Comparison of ENCODE assay signal across 12 mouse cellular contexts in the genomic region with DNA sequence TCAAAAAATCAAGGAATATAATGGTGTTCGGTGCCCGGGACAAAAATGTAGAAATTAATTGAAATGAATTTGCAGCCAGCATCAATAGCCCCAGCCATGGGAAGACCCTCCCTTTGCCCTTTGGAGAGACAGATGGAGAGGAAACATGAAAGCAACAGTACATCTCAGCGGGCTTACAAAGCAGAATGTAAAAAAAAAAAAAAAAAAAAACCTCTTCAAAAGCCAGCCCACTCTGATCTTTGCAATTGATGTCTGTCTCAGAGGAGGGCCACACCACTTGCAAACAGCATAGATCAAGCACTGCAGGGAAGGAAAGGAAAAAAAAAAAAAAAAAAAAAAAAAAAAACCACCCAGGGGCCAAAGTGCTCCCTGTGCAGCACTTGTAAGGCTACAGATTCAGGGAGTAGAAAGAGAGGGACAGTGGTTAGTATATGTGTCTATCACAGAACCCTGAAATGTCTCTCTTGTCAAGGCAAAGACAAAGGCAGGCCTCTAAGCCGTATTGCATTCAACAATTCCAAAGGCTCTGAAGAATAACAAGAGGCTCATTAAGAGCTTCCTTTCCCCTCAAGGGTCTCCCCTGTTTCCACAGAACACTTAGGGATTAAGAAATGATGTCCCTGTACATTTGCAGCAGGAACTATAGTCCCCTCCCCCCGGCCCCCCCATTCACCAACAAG. TPM values are rescaled to one million over a fixed set of nuclear protein-coding genes. Genes with fewer than 3 reads are reported as not detected.
DNase-seq lines count a peak whose midpoint lies in the region; ATAC-seq and TF ChIP-seq lines count a peak whose summit lies in the region.
"Had no signal": no experiment of that assay in that cellular context is flagged by ENCODE, and none has a peak within 500 bp of the region (broad histone marks: within the 10 kb centered on the region; RNA-seq: fewer than 3 reads in every experiment).

No protein-coding gene starts in this region.

- no peak overlapping the region for H3K4me2 ChIP-seq in embryonic facial prominence, embryonic 12.5 days (replicated peaks)
- 0 out of 2 replicates have a peak overlapping the region, but pooled peaks have one; percentile 31 for H3K4me2 ChIP-seq in limb, embryonic 12.5 days
- no peak overlapping the region for H3K4me2 ChIP-seq in stomach, embryonic 14.5 days (replicated peaks; ENCODE audit: low read depth, low read length)

- DNase-seq in layer of hippocampus, adult 2 months (ENCODE audit: low spot score in 2 of 2), result no peak
- DNase-seq in layer of hippocampus, adult 18-20 months (ENCODE audit: low spot score in 2 of 2), result no peak
- no peak for DNase-seq in thymus, postnatal 36 days
- no peak for DNase-seq in urinary bladder, postnatal 10 days (ENCODE audit: low spot score)
- no peak for DNase-seq in gastrocnemius, adult 2 months
- DNase-seq: cerebellum, adult 11-12 months; heart, adult 18-20 months; thymus, postnatal 4 days had no signal

- no peak overlapping the region for H3K9ac ChIP-seq in embryonic facial prominence, embryonic 12.5 days
- H3K9ac ChIP-seq in limb, embryonic 12.5 days (replicated peaks), result no peak overlapping the region
- H3K9ac ChIP-seq in stomach, embryonic 14.5 days (replicated peaks; ENCODE audit: low read depth, low read length), result no peak overlapping the region

- H3K36me3 ChIP-seq in embryonic facial prominence, embryonic 12.5 days, result no peaks in the 10 kb centered on the region
- no peaks in the 10 kb centered on the region for H3K36me3 ChIP-seq in limb, embryonic 12.5 days
- peaks cover 3% of the 10 kb centered on the region; the same call in 1 of the 2 replicates for H3K36me3 ChIP-seq in stomach, embryonic 14.5 days (ENCODE audit: control insufficient read depth, insufficient read depth, low read length)

- intact Hi-C loops in gastrocnemius, adult 2 months (cut with DNase I), result no loop called here

- H3K9me3 ChIP-seq in embryonic facial prominence, embryonic 12.5 days, result no peaks in the 10 kb centered on the region
- H3K9me3 ChIP-seq in limb, embryonic 12.5 days, result no peaks in the 10 kb centered on the region
- H3K9me3 ChIP-seq in stomach, embryonic 14.5 days (ENCODE audit: control insufficient read depth, low read depth, low read length), result no peaks in the 10 kb centered on the region

- 39% methylated on average over 5 of the region's 5 CpGs for WGBS in embryonic facial prominence, embryonic 12.5 days
- WGBS in limb, embryonic 12.5 days, result 36% methylated on average over 5 of the region's 5 CpGs
- 44% methylated on average over 5 of the region's 5 CpGs for WGBS in stomach, embryonic 14.5 days

- H3K27ac ChIP-seq in layer of hippocampus, adult 2 months, result peak overlapping the region; percentile 78
- peak overlapping the region; percentile 78 for H3K27ac ChIP-seq in embryonic facial prominence, embryonic 12.5 days
- peak overlapping the region; percentile 78; the same call in 1 of the 2 replicates for H3K27ac ChIP-seq in limb, embryonic 12.5 days
- peak overlapping the region; percentile 87; the same call in 1 of the 2 replicates for H3K27ac ChIP-seq in stomach, embryonic 14.5 days (ENCODE audit: low read length)
- H3K27ac ChIP-seq in gastrocnemius, adult 2 months, result no peak overlapping the region

- H3K4me1 ChIP-seq in embryonic facial prominence, embryonic 12.5 days, result peaks cover 24% of the 10 kb centered on the region
- H3K4me1 ChIP-seq in limb, embryonic 12.5 days (replicated peaks), result peaks cover 27% of the 10 kb centered on the region
- peaks cover 34% of the 10 kb centered on the region for H3K4me1 ChIP-seq in stomach, embryonic 14.5 days (ENCODE audit: control insufficient read depth, insufficient read depth, low read length)

- TF ChIP-seq CTCF in layer of hippocampus, adult 2 months (conservative IDR thresholded peaks at IDR 0.05), result no peak
- TF ChIP-seq CTCF in gastrocnemius, adult 2 months (IDR thresholded peaks at IDR 0.05), result no peak

- H3K4me3 ChIP-seq in layer of hippocampus, adult 2 months, result no peak overlapping the region
- H3K4me3 ChIP-seq in embryonic facial prominence, embryonic 12.5 days, result no peak overlapping the region
- no peak overlapping the region for H3K4me3 ChIP-seq in limb, embryonic 12.5 days (replicated peaks)
- no peak overlapping the region for H3K4me3 ChIP-seq in stomach, embryonic 14.5 days (ENCODE audit: low read depth, low read length)
- no peak overlapping the region for H3K4me3 ChIP-seq in gastrocnemius, adult 2 months

- ATAC-seq in embryonic facial prominence, embryonic 12.5 days (ENCODE audit: insufficient number of reproducible peaks, insufficient read depth, low FRiP score, low TSS enrichment), result no peak
- no peak for ATAC-seq in limb, embryonic 12.5 days (ENCODE audit: insufficient number of reproducible peaks, insufficient read depth, low FRiP score, low TSS enrichment, low read depth)
- no peak for ATAC-seq in stomach, embryonic 14.5 days (ENCODE audit: insufficient number of reproducible peaks, insufficient read depth, low FRiP score, low read depth)
- ATAC-seq: Patski had no signal

- H3K27me3 ChIP-seq in embryonic facial prominence, embryonic 12.5 days, result no peaks in the 10 kb centered on the region
- H3K27me3 ChIP-seq in limb, embryonic 12.5 days, result no peaks in the 10 kb centered on the region
- H3K27me3 ChIP-seq in stomach, embryonic 14.5 days (ENCODE audit: control insufficient read depth, insufficient read depth, low read length), result no peaks in the 10 kb centered on the region
- H3K27me3 ChIP-seq: Patski had no signal

RNA-seq across cellular contexts. Expression of a gene that starts 24.4 kb away (rescaled TPM):
- 10 to 100 TPM; 23.0 to 28.3 TPM for total RNA-seq in layer of hippocampus, adult 2 months (2021)
- total RNA-seq in layer of hippocampus, adult 18-20 months (2021), result 10 to 100 TPM; 24.0 to 24.4 TPM
- 19.2 and 24.2 TPM in 2 replicates for polyA plus RNA-seq in embryonic facial prominence, embryonic 12.5 days (2016; fragmentation: Nextera tagmentation; extraction: Ambion mirVana)
- 12.4 and 14.7 TPM in 2 replicates for polyA plus RNA-seq in limb, embryonic 12.5 days (2016; fragmentation: Nextera tagmentation; extraction: Ambion mirVana)
- polyA plus RNA-seq in stomach, embryonic 14.5 days (2014; fragmentation: Nextera tagmentation; extraction: Ambion mirVana), result 37.3 and 41.2 TPM in 2 replicates
- total RNA-seq in gastrocnemius, adult 2 months (2021), result 10 to 100 TPM; 13.2 to 15.9 TPM

RNA-seq across cellular contexts. Expression of a gene that starts 25.8 kb away (rescaled TPM):
- total RNA-seq in layer of hippocampus, adult 2 months (2021), result 10 to 100 TPM; 23.3 to 26.0 TPM
- 10 to 100 TPM; 23.2 to 26.9 TPM for total RNA-seq in layer of hippocampus, adult 18-20 months (2021)
- polyA plus RNA-seq in embryonic facial prominence, embryonic 12.5 days (2016; fragmentation: Nextera tagmentation; extraction: Ambion mirVana), result 46.5 and 47.9 TPM in 2 replicates
- 43.1 and 45.9 TPM in 2 replicates for polyA plus RNA-seq in limb, embryonic 12.5 days (2016; fragmentation: Nextera tagmentation; extraction: Ambion mirVana)
- 27.7 and 30.9 TPM in 2 replicates for polyA plus RNA-seq in stomach, embryonic 14.5 days (2014; fragmentation: Nextera tagmentation; extraction: Ambion mirVana)
- 10 to 100 TPM; 20.1 to 27.9 TPM for total RNA-seq in gastrocnemius, adult 2 months (2021)

RNA-seq across cellular contexts. Expression of a gene that starts 25.9 kb away (rescaled TPM):
- 10 to 100 TPM; 12.0 to 16.1 TPM for total RNA-seq in layer of hippocampus, adult 2 months (2021)
- total RNA-seq in layer of hippocampus, adult 18-20 months (2021), result 10 to 100 TPM; 12.7 to 13.4 TPM
- polyA plus RNA-seq in embryonic facial prominence, embryonic 12.5 days (2016; fragmentation: Nextera tagmentation; extraction: Ambion mirVana), result 39.7 and 41.0 TPM in 2 replicates
- 39.1 and 43.5 TPM in 2 replicates for polyA plus RNA-seq in limb, embryonic 12.5 days (2016; fragmentation: Nextera tagmentation; extraction: Ambion mirVana)
- 25.9 and 27.2 TPM in 2 replicates for polyA plus RNA-seq in stomach, embryonic 14.5 days (2014; fragmentation: Nextera tagmentation; extraction: Ambion mirVana)
- 10 to 100 TPM; 14.8 to 16.8 TPM for total RNA-seq in gastrocnemius, adult 2 months (2021)
